In the genomic region with DNA sequence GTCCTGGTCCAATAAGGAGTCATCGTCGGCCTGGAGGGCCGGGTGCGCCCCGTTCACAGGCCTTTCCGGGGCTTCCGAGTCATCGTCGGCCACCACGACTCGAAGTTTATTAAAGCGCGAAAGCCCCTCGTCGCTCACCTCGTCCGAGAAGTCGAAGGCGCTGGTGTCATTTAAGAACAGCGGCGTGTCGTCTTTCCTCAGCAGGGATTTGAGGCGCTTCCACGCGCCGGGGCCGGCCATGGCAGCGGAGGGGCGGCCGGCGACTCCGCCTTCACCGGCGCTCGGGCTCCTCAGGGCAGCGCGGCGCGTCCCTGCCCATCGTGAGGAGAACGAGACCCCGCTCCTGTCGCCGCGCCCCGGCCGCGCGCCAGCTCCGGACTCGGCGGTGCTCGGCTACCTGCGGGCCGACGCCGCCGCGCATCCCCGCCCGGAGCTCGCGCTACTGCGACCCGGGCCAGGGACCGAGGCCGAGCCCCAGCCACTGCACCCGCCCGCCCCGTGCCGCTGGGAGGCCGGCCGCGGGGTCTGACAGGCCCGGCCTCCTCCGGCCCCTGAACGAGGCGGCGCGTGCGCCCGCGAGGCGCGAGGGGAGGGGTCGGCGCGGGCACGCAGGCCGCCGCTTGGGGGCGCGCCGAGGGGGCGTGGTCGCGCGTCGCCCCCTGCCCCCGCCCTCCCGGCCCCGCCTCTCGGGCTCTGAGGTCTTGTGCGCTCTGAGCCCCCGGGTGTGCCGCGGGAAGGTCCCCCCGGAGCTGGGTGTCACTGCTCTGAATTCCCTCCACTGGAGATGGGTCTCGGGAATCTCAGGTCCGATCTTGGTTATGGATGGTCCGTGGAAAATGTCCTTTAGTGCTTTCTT, we compare ENCODE assay signal across 8 mouse cellular contexts. TPM values are rescaled to one million over a fixed set of nuclear protein-coding genes. Genes with fewer than 3 reads are reported as not detected.
DNase-seq lines count a peak whose midpoint lies in the region; ATAC-seq and TF ChIP-seq lines count a peak whose summit lies in the region.

A gene (minus strand): TSS at position 483 of the 856 bp plus-strand sequence.

- H3K4me1 ChIP-seq in hindbrain, embryonic 14.5 days (replicated peaks; ENCODE audit: control insufficient read depth, insufficient read depth, low read length): peaks cover 20% of the 10 kb centered on the region

- DNase-seq in Patski (ENCODE audit: low read depth, low spot score): no peak
- peak; percentile 86 to 90 for DNase-seq in cerebellum, postnatal 14 days
- peak; percentile 65 for DNase-seq in gastrocnemius, adult 18-20 months (ENCODE audit: low spot score)
- DNase-seq in hindbrain, embryonic 14.5 days (ENCODE audit: low spot score): peak; percentile 84
- DNase-seq in left cerebral cortex, adult 18-20 months (ENCODE audit: low spot score in 2 of 2): peak; percentile 58 to 78
- DNase-seq in lung, postnatal 4 days: peak; percentile 82 to 92
- DNase-seq in retina, postnatal 7 days (ENCODE audit: low read depth, low spot score): peak; percentile 84
- peak; percentile 60 for DNase-seq in urinary bladder, adult 2 months (ENCODE audit: low spot score)

- H3K9me3 ChIP-seq in hindbrain, embryonic 14.5 days (ENCODE audit: control insufficient read depth, low read length): no peaks in the 10 kb centered on the region

- H3K4me3 ChIP-seq in hindbrain, embryonic 14.5 days (replicated peaks; ENCODE audit: low read length): peak within 1 kb of the TSS; percentile 83

- peak; percentile 85 for ATAC-seq in Patski
- peak; percentile 98 for ATAC-seq in hindbrain, embryonic 14.5 days (ENCODE audit: low FRiP score)

- peak within 1 kb of the TSS; percentile 79 for H3K9ac ChIP-seq in hindbrain, embryonic 14.5 days

- TF ChIP-seq CTCF in Patski (IDR thresholded peaks at IDR 0.05): peak; percentile 48

- peak within 1 kb of the TSS; percentile 88 for H3K4me2 ChIP-seq in hindbrain, embryonic 14.5 days (replicated peaks)

- no peaks in the 10 kb centered on the region for H3K36me3 ChIP-seq in hindbrain, embryonic 14.5 days (replicated peaks; ENCODE audit: control insufficient read depth, insufficient read depth)

- H3K27me3 ChIP-seq in Patski: no peaks in the 10 kb centered on the region
- peaks cover 4% of the 10 kb centered on the region; the same call in 1 of the 2 replicates for H3K27me3 ChIP-seq in hindbrain, embryonic 14.5 days (ENCODE audit: control insufficient read depth, insufficient read depth, low read length)

- in situ Hi-C loops in Patski (cut with MboI; ENCODE audit: low pct_unique_long_range_greater_than_20kb): no loop called here

- H3K27ac ChIP-seq in hindbrain, embryonic 14.5 days: peak within 1 kb of the TSS; percentile 75

- POLR2A ChIA-PET in Patski (lab: Charles Lee): interaction anchor here (0.9 to 1.5 kb wide), 3 partner anchors 13 to 326 kb away, joined by 3 to 7 read pairs (median 5); no protein-coding TSS in a partner anchor

- CTCF ChIA-PET in Patski (lab: Charles Lee): interaction anchor here (0.7 to 1.6 kb wide), 8 partner anchors 9 to 36 kb away, joined by 3 to 5 read pairs (median 4); no protein-coding TSS in a partner anchor

- WGBS in hindbrain, embryonic 14.5 days: under 1% methylated on average over 97 of the region's 111 CpGs

RNA-seq across cellular contexts. Expression of the gene that starts here (rescaled TPM):
- polyA plus RNA-seq in Patski (2021): 42.7 TPM
- 10 to 100 TPM; 13.2 to 14.3 TPM for total RNA-seq in gastrocnemius, adult 18-20 months (2021)
- 13.0 and 13.6 TPM in 2 replicates for polyA plus RNA-seq in hindbrain, embryonic 14.5 days (2014; fragmentation: Nextera tagmentation; extraction: Ambion mirVana)
- total RNA-seq in left cerebral cortex, adult 18-20 months (2021): 10 to 100 TPM; 49.1 to 50.6 TPM
- polyA plus RNA-seq in urinary bladder, adult 2 months (2012; rRNA removed): 10.8 and 12.1 TPM in 2 replicates
